Mouse (Mus musculus) lung, postnatal 0 days (tissue): ENCODE measurements around the gene Tgfbr2.

Experiments used
- CTCF ChIP-seq: IDR thresholded peaks from 2 replicates; pipeline ENCODE4 v1.5.1; 2016; ENCODE audit warnings: antibody characterized with exemption, mild to moderate bottlenecking
- EP300 ChIP-seq: IDR thresholded peaks from 2 replicates; pipeline ENCODE4 v1.6.1; 2016; ENCODE audit warnings: antibody characterized with exemption, mild to moderate bottlenecking, control low read depth

DNA sequence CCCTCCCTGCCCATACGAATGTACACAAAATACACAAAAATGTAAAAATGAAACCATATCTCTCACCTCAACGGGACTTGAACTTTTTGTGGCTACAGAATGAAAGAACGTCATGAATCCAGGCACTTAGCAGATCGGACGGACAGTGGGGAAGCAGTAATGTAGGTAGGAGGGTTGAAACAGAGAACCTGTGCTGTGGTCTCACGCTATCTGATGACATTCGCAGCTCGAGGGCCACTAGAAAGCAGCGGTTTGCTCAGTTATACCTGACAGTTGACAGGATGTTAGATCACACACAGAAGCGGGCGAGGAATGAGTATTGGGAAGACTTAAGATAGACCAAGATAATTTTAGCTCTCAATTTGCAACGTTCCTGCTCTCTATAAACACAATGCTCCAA, 36.9 kb upstream of the Tgfbr2 start:
- no peak for TF ChIP-seq EP300
- no peak for TF ChIP-seq CTCF
